Mouse (Mus musculus) MEL (cell line): ENCODE results near the gene Fam162b. TPM values are rescaled to one million over a fixed set of nuclear protein-coding genes. Genes with fewer than 3 reads are reported as not detected.

ENCODE experiments used
- DNase-seq: peaks from one replicate; pipeline ENCODE4 v3.0.0; 2011; ENCODE audit warnings: low read depth, low spot score
- H3K27ac ChIP-seq: 2 replicates; pipeline ENCODE4 v1.5.1; 2012; ENCODE audit warnings: low read depth, mild to moderate bottlenecking, control low read depth, low read length, moderate library complexity; ENCODE audit not compliant: control insufficient read depth
- H3K27me3 ChIP-seq, 2 experiments: fragments of 150-350 bp in 1 of 2; sonication (generic) in 1 of 2; 2 replicates each; pipeline ENCODE4 v1.6.1; 2012; ENCODE audit warnings: low read length in 2 of 2, mild to moderate bottlenecking in 2 of 2, improper control_type of control experiment in 1 of 2, moderate library complexity in 1 of 2; ENCODE audit not compliant: insufficient read depth in 2 of 2, control insufficient read depth in 1 of 2
- H3K36me3 ChIP-seq, 2 experiments: 2 replicates each; pipeline ENCODE4 v1.6.1; 2012 to 2014; ENCODE audit warnings: low read length in 2 of 2, improper control_type of control experiment in 1 of 2, inconsistent platforms in 1 of 2, mild to moderate bottlenecking in 1 of 2; ENCODE audit not compliant: insufficient read depth in 2 of 2, control insufficient read depth in 1 of 2
- H3K4me1 ChIP-seq, 2 experiments: fragments of 150-350 bp in 1 of 2; sonication (generic) in 1 of 2; 2 replicates each; pipeline ENCODE4 v1.6.1; 2012; ENCODE audit warnings: low read length in 2 of 2, improper control_type of control experiment in 1 of 2, mild to moderate bottlenecking in 1 of 2; ENCODE audit not compliant: insufficient read depth in 2 of 2, control insufficient read depth in 1 of 2
- H3K4me3 ChIP-seq, 2 experiments: fragments of 150-350 bp in 1 of 2; sonication (generic) in 1 of 2; 2 replicates each; pipeline ENCODE4 v1.5.1; 2012; ENCODE audit warnings: low read depth in 2 of 2, low read length in 2 of 2, mild to moderate bottlenecking in 2 of 2, moderate library complexity in 2 of 2, control low read depth in 1 of 2, improper control_type of control experiment in 1 of 2; ENCODE audit not compliant: control insufficient read depth in 1 of 2, insufficient read depth in 1 of 2
- H3K79me2 ChIP-seq: 2 replicates; pipeline ENCODE4 v1.6.1; 2012; ENCODE audit warnings: mild to moderate bottlenecking, low read length, moderate library complexity; ENCODE audit not compliant: control insufficient read depth, poor library complexity, insufficient read depth
- H3K9ac ChIP-seq: 2 replicates; pipeline ENCODE4 v1.6.1; 2012; ENCODE audit warnings: low read depth, mild to moderate bottlenecking, control low read depth, low read length, moderate library complexity; ENCODE audit not compliant: control insufficient read depth, poor library complexity, severe bottlenecking
- H3K9me3 ChIP-seq: fragments of 150-350 bp; sonication (generic); replicated peaks from 2 replicates; pipeline ENCODE4 v1.6.1; 2012; ENCODE audit warnings: mild to moderate bottlenecking, low read length, improper control_type of control experiment, moderate library complexity; ENCODE audit not compliant: insufficient read depth
- CHD1 ChIP-seq: IDR thresholded peaks from 2 replicates; pipeline ENCODE4 v1.6.1; 2012; ENCODE audit warnings: low read depth, mild to moderate bottlenecking, inconsistent platforms, low read length, improper control_type of control experiment
- CHD2 ChIP-seq: IDR thresholded peaks from 2 replicates; pipeline ENCODE4 v1.6.1; 2011; ENCODE audit warnings: low read length, improper control_type of control experiment
- CTCF ChIP-seq, 3 experiments: IDR thresholded peaks in 2 of 3; conservative IDR thresholded peaks in 1 of 3; 2 replicates each; pipeline ENCODE4 v1.5.1; 2011 to 2012; ENCODE audit warnings: low read length in 3 of 3, low read depth in 2 of 3, mild to moderate bottlenecking in 2 of 3, improper control_type of control experiment in 1 of 3, inconsistent platforms in 1 of 3, mixed read lengths in 1 of 3, moderate library complexity in 1 of 3; ENCODE audit not compliant: control insufficient read depth in 1 of 3, insufficient read depth in 1 of 3, poor library complexity in 1 of 3, severe bottlenecking in 1 of 3
- E2F4 ChIP-seq: IDR thresholded peaks from 2 replicates; pipeline ENCODE4 v1.6.1; 2011; ENCODE audit warnings: low read depth, low read length, improper control_type of control experiment, borderline replicate concordance
- ELF1 ChIP-seq: IDR thresholded peaks from 2 replicates; pipeline ENCODE4 v1.6.1; 2014; ENCODE audit warnings: low read depth, mild to moderate bottlenecking, inconsistent platforms, low read length, improper control_type of control experiment, moderate library complexity
- EP300 ChIP-seq, 2 experiments: IDR thresholded peaks; 2 replicates each; pipeline ENCODE4 v1.6.1; 2011; ENCODE audit warnings: improper control_type of control experiment in 2 of 2, low read length in 2 of 2, low read depth in 1 of 2, mild to moderate bottlenecking in 1 of 2
- GABPA ChIP-seq: IDR thresholded peaks from 2 replicates; pipeline ENCODE4 v1.6.1; 2012; ENCODE audit warnings: low read depth, mild to moderate bottlenecking, inconsistent platforms, low read length, improper control_type of control experiment, moderate library complexity
- GATA1 ChIP-seq: IDR thresholded peaks from 2 replicates; pipeline ENCODE4 v1.6.1; 2011; ENCODE audit warnings: low read depth, low read length, improper control_type of control experiment
- HCFC1 ChIP-seq: IDR thresholded peaks from 2 replicates; pipeline ENCODE4 v1.6.1; 2012; ENCODE audit warnings: low read depth, mild to moderate bottlenecking, inconsistent platforms, low read length, improper control_type of control experiment, moderate library complexity
- JUND ChIP-seq: IDR thresholded peaks from 2 replicates; pipeline ENCODE4 v1.6.1; 2011; ENCODE audit warnings: low read depth, mild to moderate bottlenecking, improper control_type of control experiment, low read length
- MAFK ChIP-seq: IDR thresholded peaks from 2 replicates; pipeline ENCODE4 v1.6.1; 2011; ENCODE audit warnings: low read depth, mild to moderate bottlenecking, low read length, improper control_type of control experiment, borderline replicate concordance
- MAX ChIP-seq: IDR thresholded peaks from 2 replicates; pipeline ENCODE4 v1.6.1; 2011; ENCODE audit warnings: low read length, improper control_type of control experiment
- MAZ ChIP-seq: IDR thresholded peaks from 2 replicates; pipeline ENCODE4 v1.6.1; 2012; ENCODE audit warnings: low read depth, mild to moderate bottlenecking, inconsistent platforms, low read length, improper control_type of control experiment
- MEF2A ChIP-seq: IDR thresholded peaks from 2 replicates; pipeline ENCODE4 v1.6.1; 2014; ENCODE audit warnings: low read depth, mild to moderate bottlenecking, inconsistent platforms, low read length, improper control_type of control experiment; ENCODE audit not compliant: poor library complexity, insufficient replicate concordance, severe bottlenecking; ENCODE audit errors: extremely low read depth
- MYB ChIP-seq: IDR thresholded peaks from 2 replicates; pipeline ENCODE4 v1.6.1; 2011; ENCODE audit warnings: mild to moderate bottlenecking, low read depth, low read length, improper control_type of control experiment
- MYC ChIP-seq: IDR thresholded peaks from 2 replicates; pipeline ENCODE4 v1.6.1; 2011; ENCODE audit warnings: low read depth, mild to moderate bottlenecking, low read length, improper control_type of control experiment, moderate library complexity
- NRF1 ChIP-seq: IDR thresholded peaks from 2 replicates; pipeline ENCODE4 v1.6.1; 2014; ENCODE audit warnings: low read depth, mild to moderate bottlenecking, inconsistent platforms, low read length, improper control_type of control experiment, moderate library complexity; ENCODE audit not compliant: poor library complexity, insufficient read depth, severe bottlenecking
- POLR2A ChIP-seq, 2 experiments: IDR thresholded peaks; 2 replicates each; pipeline ENCODE4 v1.6.1; 2011 to 2012; ENCODE audit warnings: low read length in 2 of 2, mild to moderate bottlenecking in 2 of 2, control low read depth in 1 of 2, improper control_type of control experiment in 1 of 2, low read depth in 1 of 2, moderate library complexity in 1 of 2; ENCODE audit not compliant: control insufficient read depth in 1 of 2, insufficient read depth in 1 of 2, poor library complexity in 1 of 2
- RAD21 ChIP-seq: IDR thresholded peaks from 2 replicates; pipeline ENCODE4 v1.6.1; 2011; ENCODE audit warnings: mild to moderate bottlenecking, low read depth, low read length, improper control_type of control experiment
- RCOR1 ChIP-seq: IDR thresholded peaks from 2 replicates; pipeline ENCODE4 v1.6.1; 2012; ENCODE audit warnings: low read depth, mild to moderate bottlenecking, inconsistent platforms, low read length, improper control_type of control experiment
- TAL1 ChIP-seq: IDR thresholded peaks from 2 replicates; pipeline ENCODE4 v1.6.1; 2012; ENCODE audit warnings: mild to moderate bottlenecking, inconsistent platforms, low read length, moderate library complexity, mixed read lengths
- TBP ChIP-seq: IDR thresholded peaks from 2 replicates; pipeline ENCODE4 v1.8.0; 2011; ENCODE audit warnings: low read depth, low read length, improper control_type of control experiment
- TCF12 ChIP-seq: IDR thresholded peaks from 2 replicates; pipeline ENCODE4 v1.6.1; 2014; ENCODE audit warnings: low read depth, mild to moderate bottlenecking, inconsistent platforms, low read length, improper control_type of control experiment, moderate library complexity
- UBTF ChIP-seq: IDR thresholded peaks from 2 replicates; pipeline ENCODE4 v1.6.1; 2012; ENCODE audit warnings: low read depth, mild to moderate bottlenecking, inconsistent platforms, low read length, improper control_type of control experiment, moderate library complexity, borderline replicate concordance; ENCODE audit not compliant: insufficient read depth
- USF1 ChIP-seq: IDR thresholded peaks from 2 replicates; pipeline ENCODE4 v1.6.1; 2014; ENCODE audit warnings: low read depth, mild to moderate bottlenecking, inconsistent platforms, low read length, improper control_type of control experiment, moderate library complexity
- USF2 ChIP-seq, 2 experiments: IDR thresholded peaks; 2 replicates each; pipeline ENCODE4 v1.6.1; 2011 to 2012; ENCODE audit warnings: improper control_type of control experiment in 2 of 2, low read length in 2 of 2, borderline replicate concordance in 1 of 2, inconsistent platforms in 1 of 2, low read depth in 1 of 2, mild to moderate bottlenecking in 1 of 2; ENCODE audit not compliant: insufficient read depth in 1 of 2
- ZC3H11A ChIP-seq: IDR thresholded peaks from 2 replicates; pipeline ENCODE4 v1.6.1; 2012; ENCODE audit warnings: low read depth, mild to moderate bottlenecking, inconsistent platforms, low read length, improper control_type of control experiment
- ZKSCAN1 ChIP-seq: IDR thresholded peaks from 2 replicates; pipeline ENCODE4 v1.6.1; 2012; ENCODE audit warnings: low read depth, mild to moderate bottlenecking, inconsistent platforms, low read length, improper control_type of control experiment, moderate library complexity
- ZMIZ1 ChIP-seq: IDR thresholded peaks from 2 replicates; pipeline ENCODE4 v1.6.1; 2012; ENCODE audit warnings: low read depth, mild to moderate bottlenecking, inconsistent platforms, low read length, improper control_type of control experiment, moderate library complexity
- polyA plus RNA-seq, 2 experiments: library from polyadenylated mRNA; stranded (reverse) in 1 of 2; unstranded in 1 of 2; fragments of >175 nt in 1 of 2; fragments of >200 nt in 1 of 2; gene quantifications; 2 replicates each; pipeline versions ENCODE4 v1.2.1 to v1.2.4; 2012; ENCODE audit warnings: low replicate concordance in 2 of 2, low read depth in 1 of 2; ENCODE audit not compliant: insufficient read length in 2 of 2, insufficient read depth in 1 of 2, missing spikeins in 1 of 2
- total RNA-seq: library from RNA; depleted of rRNA; stranded (reverse); fragments of 300-350 nt; gene quantifications from 2 replicates; pipeline ENCODE4 v1.2.3, GENCODE M21; 2012

The Fam162b gene
- total and polyA plus RNA-seq, 3 experiments = not detected

GRCm38 (mm10) chr10:51571225-51571996, 18.9 kb downstream of the Fam162b start:
- Histone ChIP-seq H3K9me3 (no peaks in the 10 kb centered on the region), H3K4me1 (no peaks in the 10 kb centered on the region), H3K36me3 (no peaks in the 10 kb centered on the region), H3K27ac (no peak overlapping the region), H3K9ac (no peak overlapping the region), H3K4me3 (no peak overlapping the region), H3K27me3 (no peaks in the 10 kb centered on the region; a peak in 1 of 4 replicates), H3K79me2 (no peaks in the 10 kb centered on the region)
- TF ChIP-seq MEF2A (no peak), USF1 (no peak), TBP (no peak), MYB (no peak), MAX (no peak), MYC (no peak), EP300 (IDR thresholded peaks at IDR 0.05; ENCODE audit: low read depth in 1 of 2, low read length in 2 of 2) (no peak), NRF1 (no peak), ZC3H11A (no peak), ELF1 (no peak), ZMIZ1 (no peak), CHD2 (no peak), TCF12 (no peak), CTCF (IDR thresholded peaks at IDR 0.05 in 2 of 3, conservative IDR thresholded peaks at IDR 0.05 in 1 of 3; ENCODE audit: control insufficient read depth in 1 of 3, insufficient read depth in 1 of 3, low read depth in 2 of 3, low read length in 3 of 3, poor library complexity in 1 of 3, severe bottlenecking in 1 of 3) (no peak), UBTF (no peak), MAZ (no peak), USF2 (IDR thresholded peaks at IDR 0.05; ENCODE audit: borderline replicate concordance in 1 of 2, insufficient read depth in 1 of 2, low read depth in 1 of 2, low read length in 2 of 2) (no peak), RCOR1 (no peak), HCFC1 (no peak)
- DNase-seq = no peak

GRCm38 (mm10) chr10:51556005-51556404, 34.3 kb downstream of the Fam162b start:
- no peaks in the 10 kb centered on the region for H3K4me1 ChIP-seq
- no peak overlapping the region for H3K4me3 ChIP-seq
- H3K36me3 ChIP-seq = no peaks in the 10 kb centered on the region
- no peak overlapping the region for H3K27ac ChIP-seq
- no peaks in the 10 kb centered on the region for H3K79me2 ChIP-seq
- DNase-seq = no peak
- no peaks in the 10 kb centered on the region for H3K9me3 ChIP-seq
- H3K9ac ChIP-seq = no peak overlapping the region
- peaks cover 0 to 3% of the 10 kb centered on the region in 2 experiments; a peak in 3 of 4 replicates for H3K27me3 ChIP-seq
- TF ChIP-seq POLR2A (IDR thresholded peaks at IDR 0.05; ENCODE audit: control insufficient read depth in 1 of 2, insufficient read depth in 1 of 2, low read depth in 1 of 2, low read length in 2 of 2, poor library complexity in 1 of 2) (no peak), GABPA (no peak), MAX (no peak), ZKSCAN1 (no peak), MEF2A (no peak), JUND (no peak), TAL1 (no peak), GATA1 (no peak), RAD21 (no peak), USF2 (IDR thresholded peaks at IDR 0.05; ENCODE audit: borderline replicate concordance in 1 of 2, insufficient read depth in 1 of 2, low read depth in 1 of 2, low read length in 2 of 2) (no peak), CHD1 (no peak), ZC3H11A (no peak), HCFC1 (no peak), E2F4 (no peak), ZMIZ1 (no peak), MAZ (no peak), MYB (no peak), MAFK (no peak), CHD2 (no peak)
